Mouse (Mus musculus) ZHBTc4 (cell line): ENCODE data around the gene Pate3.
"Not testable (repeated sequence)": the region's sequence is repeated elsewhere in the genome, so short reads cannot be mapped to it uniquely, and the experiment has no call there.

Source experiments
- DNase-seq: peaks from one replicate; pipeline ENCODE4 v3.0.0-alpha.2; 2011; ENCODE audit warnings: low read depth, low spot score

Gene Pate3

GRCm38 (mm10) chr9:35648102-35648501 lies at the start of gene Pate3:
Gene Pate3 (minus strand): TSS chr9:35648202.
- DNase-seq, result no peak

- DNase-seq, result no peak
Measured at GRCm38 (mm10) chr9:35691924-35692323, 43.9 kb upstream of the Pate3 start.

DNA sequence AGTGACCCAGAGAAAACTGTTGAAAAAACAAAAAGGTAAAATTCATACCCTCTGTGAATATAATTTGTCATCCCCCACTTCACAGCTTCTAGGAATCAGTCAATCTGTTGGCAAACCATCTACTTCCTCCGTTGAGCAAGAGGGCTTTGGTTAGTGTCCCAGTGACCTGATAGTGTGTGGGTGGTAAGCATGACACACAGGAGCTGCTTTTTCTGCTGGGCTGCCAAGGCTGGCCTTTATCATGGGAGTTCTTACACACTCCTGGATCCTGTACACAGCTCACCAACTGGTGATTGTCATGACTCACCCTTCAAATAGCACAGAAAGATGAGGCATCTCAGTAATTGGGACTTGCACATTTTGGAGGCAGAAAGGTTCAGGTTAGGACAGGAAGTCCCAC lies 39.0 kb upstream of the Pate3 start, which contains the start of gene Pate1:
TSS of gene Pate1 (minus strand) at position 378 of the 400 bp plus-strand sequence.
- DNase-seq, result no peak

DNA sequence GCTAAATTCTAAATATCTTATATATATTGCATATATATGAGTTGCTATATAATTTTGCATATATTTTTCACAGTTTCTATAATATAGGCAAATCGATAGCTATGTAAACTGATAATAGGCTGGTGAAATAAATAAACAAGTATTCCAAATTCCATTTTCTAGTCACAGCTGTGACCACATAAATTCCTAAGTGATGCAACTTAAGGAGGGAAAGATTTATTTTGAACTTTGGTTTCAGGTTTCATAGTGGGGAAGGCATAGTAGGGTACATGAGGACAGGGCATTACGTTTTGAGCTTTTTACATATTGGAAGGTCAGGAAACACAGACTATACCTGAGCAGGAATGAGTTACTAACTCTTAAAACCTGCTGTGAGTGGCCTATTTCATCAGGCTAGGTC lies 25.6 kb upstream of the Pate3 start:
- DNase-seq, result no peak

- DNase-seq, result no peak
Measured at GRCm38 (mm10) chr9:35632981-35633380, 15.0 kb downstream of the Pate3 start.

GRCm38 (mm10) chr9:35616784-35617183 lies 31.2 kb downstream of the Pate3 start:
- not testable (repeated sequence) for DNase-seq

DNA sequence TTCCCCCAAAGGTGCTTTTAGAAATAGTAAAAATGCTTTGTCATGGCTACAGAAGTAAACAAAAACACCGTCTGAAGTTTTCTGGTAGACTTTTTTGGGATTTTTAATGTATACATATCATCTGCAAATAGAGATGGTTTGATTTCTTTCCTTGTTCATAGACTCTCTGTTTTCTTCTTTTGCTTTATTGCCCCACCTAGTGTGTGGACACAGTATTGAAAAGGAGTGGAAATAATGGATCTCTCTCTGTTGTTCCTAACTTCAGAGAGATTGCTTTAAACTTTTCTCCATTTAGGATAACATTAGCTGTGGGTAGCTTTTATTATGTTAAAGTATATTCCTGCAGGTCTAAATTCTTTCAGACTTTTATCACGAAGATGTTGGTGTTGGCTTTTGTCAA lies 34.0 kb downstream of the Pate3 start:
- no peak for DNase-seq

DNA sequence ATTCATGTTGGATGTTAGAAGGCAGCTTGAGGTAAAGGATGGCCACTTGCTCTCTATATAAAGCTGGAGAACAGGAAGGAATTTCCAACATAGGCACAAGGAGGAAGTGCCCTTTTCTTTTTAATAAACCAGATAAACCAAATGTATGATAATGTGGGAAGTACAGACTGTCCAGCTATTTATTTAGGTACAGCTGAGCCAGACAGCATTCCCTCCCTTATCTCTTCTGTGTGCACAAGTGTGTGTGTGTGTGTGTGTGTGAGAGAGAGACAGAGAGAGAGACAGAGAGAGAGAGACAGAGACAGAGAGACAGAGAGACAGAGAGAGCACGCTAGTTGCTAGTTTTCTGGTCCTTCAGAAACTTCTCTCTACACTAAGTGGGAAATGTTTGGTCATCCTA lies 36.2 kb downstream of the Pate3 start, which contains the start of gene Pate4:
TSS of gene Pate4 (minus strand) at position 101 of the 400 bp plus-strand sequence.
- DNase-seq, result no peak

- no peak for DNase-seq
Measured at GRCm38 (mm10) chr9:35607647-35608405, 40.2 kb downstream of the Pate3 start.
